Mouse (Mus musculus): ENCODE measurements at regions not wholly inside any gene's neighbourhood (a gene's known extent, or its start where the extent isn't known, plus 50 kb on each side); places are given as distances from the start of the nearest gene placed in this dataset.

DNA sequence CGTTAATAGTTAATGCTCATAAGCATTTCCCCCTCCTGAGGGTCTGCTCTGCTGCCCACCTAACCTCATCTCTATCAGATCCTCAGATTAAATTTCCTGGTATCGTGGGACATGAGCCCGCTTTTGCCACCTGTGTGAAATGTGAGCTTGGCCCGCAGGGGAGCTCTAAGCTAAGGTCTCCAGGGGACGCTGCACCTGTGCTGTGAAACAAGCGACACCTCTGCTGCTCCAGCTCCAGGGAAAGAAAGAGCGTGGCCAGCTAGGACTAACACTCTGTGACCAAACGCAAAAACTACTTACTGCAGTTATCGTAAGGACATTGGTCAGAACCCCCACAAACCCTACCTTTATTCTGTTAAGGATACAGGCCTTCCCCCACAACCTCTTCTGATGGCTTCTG is 134.3 kb downstream of the Map3k7 start:
- no peak for TF ChIP-seq EP300 (IDR thresholded peaks at IDR 0.05; ENCODE audit: insufficient read depth, low read depth, low read length)
- no peak for TF ChIP-seq POLR2A (IDR thresholded peaks at IDR 0.05; ENCODE audit: insufficient read depth, low read length)

Data from ES-Bruce4 (cell line).